Mouse (Mus musculus) thymus, postnatal 36 days (tissue): ENCODE data around the gene Sec24d.

Experiments
- DNase-seq, 2 experiments: peaks; one replicate each; pipeline ENCODE4 v3.0.0; 2022; ENCODE audit warnings: mixed read lengths in 2 of 2

Gene Sec24d

GRCm38 (mm10) chr3:123266753-123267651 lies at the start of gene Sec24d:
Gene Sec24d (plus strand): TSS chr3:123267455.
- DNase-seq, result peak; percentile 90 to 94

GRCm38 (mm10) chr3:123218646-123219045 lies 48.6 kb upstream of the Sec24d start:
- DNase-seq, result peak in 1 of 2 experiments; percentile 6

- no peak for DNase-seq
These were observed 40.0 kb upstream of the Sec24d start for GRCm38 (mm10) chr3:123227276-123227675.

GRCm38 (mm10) chr3:123231639-123232038 lies 35.6 kb upstream of the Sec24d start:
- no peak for DNase-seq

- no peak for DNase-seq
These were observed 32.9 kb upstream of the Sec24d start for GRCm38 (mm10) chr3:123234191-123234836.

GRCm38 (mm10) chr3:123235495-123235894 lies 31.8 kb upstream of the Sec24d start:
- DNase-seq, result no peak

- peak; percentile 4 to 10 for DNase-seq
These were observed 31.3 kb upstream of the Sec24d start, which contains the start of gene Synpo2 for GRCm38 (mm10) chr3:123235921-123236320. Gene Synpo2 (minus strand): TSS chr3:123236149.

GRCm38 (mm10) chr3:123237039-123237438 lies 30.2 kb upstream of the Sec24d start:
- DNase-seq, result no peak

- no peak for DNase-seq
These were observed 29.8 kb upstream of the Sec24d start for GRCm38 (mm10) chr3:123237446-123237845.

GRCm38 (mm10) chr3:123244376-123244775 lies 22.9 kb upstream of the Sec24d start:
- no peak for DNase-seq

- no peak for DNase-seq
These were observed 21.6 kb upstream of the Sec24d start for GRCm38 (mm10) chr3:123245646-123246045.

GRCm38 (mm10) chr3:123256181-123257101 lies 10.8 kb upstream of the Sec24d start:
- DNase-seq, result no peak

GRCm38 (mm10) chr3:123258709-123259108 lies 8.5 kb upstream of the Sec24d start:
- no peak for DNase-seq

GRCm38 (mm10) chr3:123264706-123265105 lies 2.5 kb upstream of the Sec24d start:
- DNase-seq, result no peak

- peak; percentile 48 to 55 for DNase-seq
These were observed 516 bp downstream of the Sec24d start for GRCm38 (mm10) chr3:123267741-123268201.

- no peak for DNase-seq
These were observed 15.8 kb downstream of the Sec24d start for GRCm38 (mm10) chr3:123282866-123283615.

GRCm38 (mm10) chr3:123284284-123284683 lies 17.0 kb downstream of the Sec24d start:
- no peak for DNase-seq

- DNase-seq, result no peak
These were observed 18.4 kb downstream of the Sec24d start for GRCm38 (mm10) chr3:123285649-123286048.

- no peak for DNase-seq
These were observed 21.8 kb downstream of the Sec24d start for GRCm38 (mm10) chr3:123288856-123289570.

GRCm38 (mm10) chr3:123291670-123292069 lies 24.4 kb downstream of the Sec24d start:
- no peak for DNase-seq

GRCm38 (mm10) chr3:123296654-123297053 lies 29.4 kb downstream of the Sec24d start:
- DNase-seq, result no peak
